Mouse (Mus musculus): ENCODE results near the gene Lmo1. TPM values are rescaled to one million over a fixed set of nuclear protein-coding genes. Genes with fewer than 3 reads are reported as not detected.

Gene Lmo1
- 11.8 and 13.3 TPM in 2 replicates for polyA plus RNA-seq (2015; fragmentation: Nextera tagmentation; extraction: Ambion mirVana)

- H3K9me3 ChIP-seq (ENCODE audit: control insufficient read depth, low read length), result no peaks in the 10 kb centered on the region
- H3K36me3 ChIP-seq (ENCODE audit: control insufficient read depth, insufficient read depth, low read length), result no peaks in the 10 kb centered on the region
- under 1% methylated on average over 61 of the region's 67 CpGs for WGBS
- H3K27me3 ChIP-seq (ENCODE audit: control insufficient read depth, insufficient read depth, low read depth, low read length), result peaks cover 27% of the 10 kb centered on the region
- peak within 1 kb of the TSS; percentile 72 for H3K9ac ChIP-seq (ENCODE audit: low read length)
- 0 out of 2 replicates have a peak, but pooled peaks cover 11% of the 10 kb centered on the region for H3K4me1 ChIP-seq (replicated peaks; ENCODE audit: control insufficient read depth, insufficient read depth, low read length)
- peak within 1 kb of the TSS; percentile 98 for H3K4me2 ChIP-seq (ENCODE audit: low read depth, low read length)
- peak within 1 kb of the TSS; percentile 24; the same call in 1 of the 2 replicates for H3K27ac ChIP-seq (ENCODE audit: low read length)
- peak within 1 kb of the TSS; percentile 69 for H3K4me3 ChIP-seq (ENCODE audit: low read length)
- peak; percentile 88 for ATAC-seq (ENCODE audit: low read depth)
Measured at GRCm38 (mm10) chr7:109174949-109175669, at the start of gene Lmo1. Gene Lmo1 (minus strand): TSS chr7:109175207.

GRCm38 (mm10) chr7:109221716-109222110 is 46.7 kb upstream of the Lmo1 start:
- Histone ChIP-seq H3K27me3 (ENCODE audit: control insufficient read depth, insufficient read depth, low read depth, low read length) (no peaks in the 10 kb centered on the region), H3K9ac (ENCODE audit: low read length) (no peak overlapping the region), H3K9me3 (ENCODE audit: control insufficient read depth, low read length) (no peaks in the 10 kb centered on the region), H3K4me1 (replicated peaks; ENCODE audit: control insufficient read depth, insufficient read depth, low read length) (peaks cover 5% of the 10 kb centered on the region; the same call in 1 of the 2 replicates), H3K27ac (ENCODE audit: low read length) (peak overlapping the region; percentile 59), H3K4me3 (ENCODE audit: low read length) (no peak overlapping the region), H3K36me3 (ENCODE audit: control insufficient read depth, insufficient read depth, low read length) (no peaks in the 10 kb centered on the region), H3K4me2 (ENCODE audit: low read depth, low read length) (no peak overlapping the region)
- WGBS, result 53% methylated on average over 15 of the region's 15 CpGs
- ATAC-seq (ENCODE audit: low read depth), result peak; percentile 80

DNA sequence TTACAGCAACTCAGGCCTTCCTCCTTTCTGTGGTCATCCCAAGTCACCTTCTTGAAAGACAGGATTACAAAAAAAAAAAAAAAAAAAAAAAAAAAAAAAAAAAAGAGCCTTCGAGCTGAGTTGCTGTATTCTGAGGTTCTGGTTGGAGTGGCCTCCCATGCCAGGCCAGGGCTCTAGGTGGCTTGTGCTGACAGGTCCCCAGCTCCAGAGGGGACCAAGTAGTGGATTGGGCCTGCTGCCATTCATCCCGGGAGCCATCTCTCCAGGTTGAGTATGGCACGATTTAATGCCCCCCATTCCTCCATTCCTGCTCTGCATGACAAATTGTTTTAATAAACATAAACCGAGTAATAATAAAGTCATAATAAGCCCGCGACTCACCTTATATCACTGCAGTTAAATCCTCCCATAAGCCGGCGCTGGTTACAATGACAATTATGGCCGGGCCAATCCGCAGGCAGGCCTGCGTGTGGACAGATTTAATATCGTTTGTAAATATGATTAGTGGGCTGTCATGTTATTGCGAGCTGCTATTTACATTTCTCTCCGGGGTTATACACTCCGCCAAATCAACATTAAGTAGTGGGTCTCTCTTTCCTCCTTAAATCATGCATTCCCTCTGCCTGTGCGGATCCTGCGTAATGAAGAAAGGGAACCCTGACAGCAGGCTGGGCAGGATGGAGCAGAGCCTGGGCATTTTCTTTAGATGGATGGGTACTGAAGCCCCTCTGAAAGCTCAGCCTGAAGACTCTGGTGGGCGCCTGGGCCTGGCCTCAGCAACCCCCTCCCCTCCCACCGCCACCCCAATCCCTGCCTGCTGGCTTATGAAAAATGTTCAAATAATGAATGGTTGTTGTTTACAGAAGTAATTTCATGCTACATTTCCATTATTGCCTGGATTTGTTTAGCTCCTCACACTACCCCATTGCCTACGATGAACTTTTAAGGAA is 46.0 kb upstream of the Lmo1 start:
- Histone ChIP-seq H3K4me2 (ENCODE audit: low read depth, low read length) (peak overlapping the region; percentile 4; the same call in 1 of the 2 replicates), H3K27ac (ENCODE audit: low read length) (0 out of 2 replicates have a peak overlapping the region, but pooled peaks have one; percentile 16), H3K27me3 (ENCODE audit: control insufficient read depth, insufficient read depth, low read depth, low read length) (no peaks in the 10 kb centered on the region), H3K36me3 (ENCODE audit: control insufficient read depth, insufficient read depth, low read length) (no peaks in the 10 kb centered on the region), H3K9ac (ENCODE audit: low read length) (no peak overlapping the region), H3K4me3 (ENCODE audit: low read length) (no peak overlapping the region), H3K9me3 (ENCODE audit: control insufficient read depth, low read length) (no peaks in the 10 kb centered on the region), H3K4me1 (replicated peaks; ENCODE audit: control insufficient read depth, insufficient read depth, low read length) (peaks cover 5% of the 10 kb centered on the region; the same call in 1 of the 2 replicates)
- 69% methylated on average over 20 of the region's 20 CpGs for WGBS
- ATAC-seq (ENCODE audit: low read depth), result 0 out of 2 replicates have a peak, but pooled peaks have one; percentile 18

GRCm38 (mm10) chr7:109220026-109220425 is 45.0 kb upstream of the Lmo1 start:
- ATAC-seq (ENCODE audit: low read depth), result no peak
- H3K4me3 ChIP-seq (ENCODE audit: low read length), result no peak overlapping the region
- no peak overlapping the region for H3K4me2 ChIP-seq (ENCODE audit: low read depth, low read length)
- H3K27me3 ChIP-seq (ENCODE audit: control insufficient read depth, insufficient read depth, low read depth, low read length), result no peaks in the 10 kb centered on the region
- no peak overlapping the region for H3K9ac ChIP-seq (ENCODE audit: low read length)
- 72% methylated on average over 4 of the region's 4 CpGs for WGBS
- no peaks in the 10 kb centered on the region for H3K36me3 ChIP-seq (ENCODE audit: control insufficient read depth, insufficient read depth, low read length)
- peaks cover 5% of the 10 kb centered on the region; the same call in 1 of the 2 replicates for H3K4me1 ChIP-seq (replicated peaks; ENCODE audit: control insufficient read depth, insufficient read depth, low read length)
- no peak overlapping the region for H3K27ac ChIP-seq (ENCODE audit: low read length)
- no peaks in the 10 kb centered on the region for H3K9me3 ChIP-seq (ENCODE audit: control insufficient read depth, low read length)

DNA sequence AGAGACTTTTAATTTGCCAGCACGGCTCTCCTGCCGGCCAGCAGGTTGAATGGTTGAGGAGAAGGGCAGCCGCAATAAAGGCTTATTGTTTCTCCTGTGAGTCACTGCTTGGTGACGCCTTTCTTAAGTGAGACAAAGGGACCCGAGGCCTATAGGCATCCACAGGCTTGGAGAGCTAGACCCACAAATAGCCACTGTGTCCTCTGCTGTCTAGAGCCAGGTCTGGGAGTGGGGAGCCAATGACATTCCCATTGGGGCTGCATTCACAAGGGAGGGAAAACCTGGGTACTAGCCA is 43.9 kb upstream of the Lmo1 start:
- Histone ChIP-seq H3K27me3 (ENCODE audit: control insufficient read depth, insufficient read depth, low read depth, low read length) (no peaks in the 10 kb centered on the region), H3K36me3 (ENCODE audit: control insufficient read depth, insufficient read depth, low read length) (no peaks in the 10 kb centered on the region), H3K27ac (ENCODE audit: low read length) (no peak overlapping the region), H3K4me2 (ENCODE audit: low read depth, low read length) (no peak overlapping the region), H3K4me1 (replicated peaks; ENCODE audit: control insufficient read depth, insufficient read depth, low read length) (peaks cover 5% of the 10 kb centered on the region; the same call in 1 of the 2 replicates), H3K4me3 (ENCODE audit: low read length) (no peak overlapping the region), H3K9me3 (ENCODE audit: control insufficient read depth, low read length) (no peaks in the 10 kb centered on the region), H3K9ac (ENCODE audit: low read length) (no peak overlapping the region)
- 0 out of 2 replicates have a peak, but pooled peaks have one; percentile 16 for ATAC-seq (ENCODE audit: low read depth)
- WGBS, result 35% methylated on average over 5 of the region's 5 CpGs

- Histone ChIP-seq H3K27me3 (ENCODE audit: control insufficient read depth, insufficient read depth, low read depth, low read length) (no peaks in the 10 kb centered on the region), H3K9ac (ENCODE audit: low read length) (no peak overlapping the region), H3K36me3 (ENCODE audit: control insufficient read depth, insufficient read depth, low read length) (no peaks in the 10 kb centered on the region), H3K27ac (ENCODE audit: low read length) (no peak overlapping the region), H3K4me2 (ENCODE audit: low read depth, low read length) (no peak overlapping the region), H3K4me3 (ENCODE audit: low read length) (no peak overlapping the region), H3K4me1 (replicated peaks; ENCODE audit: control insufficient read depth, insufficient read depth, low read length) (peaks cover 5% of the 10 kb centered on the region; the same call in 1 of the 2 replicates), H3K9me3 (ENCODE audit: control insufficient read depth, low read length) (no peaks in the 10 kb centered on the region)
- 84% methylated on average over 2 of the region's 2 CpGs for WGBS
- peak; percentile 37; the same call in 1 of the 2 replicates for ATAC-seq (ENCODE audit: low read depth)
Measured at GRCm38 (mm10) chr7:109218130-109218976, 43.3 kb upstream of the Lmo1 start.

- Histone ChIP-seq H3K9me3 (ENCODE audit: control insufficient read depth, low read length) (no peaks in the 10 kb centered on the region), H3K4me3 (ENCODE audit: low read length) (no peak overlapping the region), H3K4me1 (replicated peaks; ENCODE audit: control insufficient read depth, insufficient read depth, low read length) (no peaks in the 10 kb centered on the region), H3K27me3 (ENCODE audit: control insufficient read depth, insufficient read depth, low read depth, low read length) (no peaks in the 10 kb centered on the region), H3K4me2 (ENCODE audit: low read depth, low read length) (no peak overlapping the region), H3K36me3 (ENCODE audit: control insufficient read depth, insufficient read depth, low read length) (no peaks in the 10 kb centered on the region), H3K27ac (ENCODE audit: low read length) (no peak overlapping the region), H3K9ac (ENCODE audit: low read length) (no peak overlapping the region)
- ATAC-seq (ENCODE audit: low read depth), result no peak
- WGBS, result 56% methylated on average over 2 of the region's 2 CpGs
Measured at GRCm38 (mm10) chr7:109209804-109210203, 34.8 kb upstream of the Lmo1 start.

DNA sequence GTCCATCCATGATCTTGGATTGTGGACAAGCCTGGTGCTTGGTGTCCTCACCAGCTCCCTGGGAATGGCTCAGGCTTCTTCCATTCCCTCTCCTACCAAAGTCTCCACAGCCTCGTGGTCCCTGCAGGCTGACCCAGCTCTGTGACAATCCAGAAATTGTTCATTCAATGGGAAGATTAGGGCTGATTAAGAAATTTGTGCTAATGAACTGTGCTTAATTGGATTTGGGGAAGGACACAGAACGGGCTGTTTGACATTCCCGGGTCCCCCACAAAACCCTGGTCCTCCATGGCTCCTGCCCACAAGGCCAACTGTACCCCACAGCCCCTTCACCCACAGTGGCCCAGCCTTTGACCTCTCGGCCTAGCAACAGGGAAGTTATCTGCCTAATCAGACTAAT is 32.8 kb upstream of the Lmo1 start:
- 84% methylated on average over 4 of the region's 4 CpGs for WGBS
- no peak for ATAC-seq (ENCODE audit: low read depth)
- H3K27ac ChIP-seq (ENCODE audit: low read length), result no peak overlapping the region

More for the DNA sequence above, 32.8 kb upstream of the Lmo1 start:
- no peaks in the 10 kb centered on the region for H3K36me3 ChIP-seq (ENCODE audit: control insufficient read depth, insufficient read depth, low read length)
- no peak overlapping the region for H3K9ac ChIP-seq (ENCODE audit: low read length)
- H3K4me3 ChIP-seq (ENCODE audit: low read length), result no peak overlapping the region
- H3K27me3 ChIP-seq (ENCODE audit: control insufficient read depth, insufficient read depth, low read depth, low read length), result no peaks in the 10 kb centered on the region
- H3K4me2 ChIP-seq (ENCODE audit: low read depth, low read length), result no peak overlapping the region
- H3K9me3 ChIP-seq (ENCODE audit: control insufficient read depth, low read length), result no peaks in the 10 kb centered on the region
- no peaks in the 10 kb centered on the region for H3K4me1 ChIP-seq (replicated peaks; ENCODE audit: control insufficient read depth, insufficient read depth, low read length)

Measured in lung, embryonic 16.5 days (tissue).